Mouse (Mus musculus): ENCODE measurements around the gene Cdpf1.

Gene Cdpf1

GRCm38 (mm10) chr15:85798676-85799075 lies 12.8 kb downstream of the Cdpf1 start:
- no peaks in the 10 kb centered on the region for H3K9me3 ChIP-seq (ENCODE audit: low read length)
- TF ChIP-seq POU5F1 (IDR thresholded peaks at IDR 0.05; ENCODE audit: borderline replicate concordance, low read length) (no peak), CTCF (conservative IDR thresholded peaks at IDR 0.05; ENCODE audit: low read length) (no peak), NANOG (IDR thresholded peaks at IDR 0.05; ENCODE audit: borderline replicate concordance, low read length) (no peak)

GRCm38 (mm10) chr15:85795516-85795915 lies 16.0 kb downstream of the Cdpf1 start:
- Histone ChIP-seq H3K36me3 (ENCODE audit: insufficient read depth, low read length) (no peaks in the 10 kb centered on the region), H3K9me3 (ENCODE audit: low read length) (no peaks in the 10 kb centered on the region), H3K4me3 (replicated peaks; ENCODE audit: low read length) (no peak overlapping the region), H3K4me1 (replicated peaks; ENCODE audit: low read depth, low read length) (peaks cover 5% of the 10 kb centered on the region), H3K27me3 (ENCODE audit: insufficient read depth, low read length) (no peaks in the 10 kb centered on the region)
- TF ChIP-seq CTCF (conservative IDR thresholded peaks at IDR 0.05; ENCODE audit: low read length) (no peak), POU5F1 (IDR thresholded peaks at IDR 0.05; ENCODE audit: borderline replicate concordance, low read length) (no peak), NANOG (IDR thresholded peaks at IDR 0.05; ENCODE audit: borderline replicate concordance, low read length) (no peak)

More at GRCm38 (mm10) chr15:85798676-85799075, 12.8 kb downstream of the Cdpf1 start:
- no peaks in the 10 kb centered on the region for H3K27me3 ChIP-seq (ENCODE audit: insufficient read depth, low read length)
- peaks cover 15% of the 10 kb centered on the region for H3K4me1 ChIP-seq (replicated peaks; ENCODE audit: low read depth, low read length)
- no peaks in the 10 kb centered on the region for H3K36me3 ChIP-seq (ENCODE audit: insufficient read depth, low read length)
- H3K4me3 ChIP-seq (replicated peaks; ENCODE audit: low read length), result no peak overlapping the region

GRCm38 (mm10) chr15:85792819-85793218 lies 18.7 kb downstream of the Cdpf1 start:
- no peak overlapping the region for H3K4me3 ChIP-seq (replicated peaks; ENCODE audit: low read length)
- TF ChIP-seq NANOG (IDR thresholded peaks at IDR 0.05; ENCODE audit: borderline replicate concordance, low read length), result no peak
- no peak for TF ChIP-seq POU5F1 (IDR thresholded peaks at IDR 0.05; ENCODE audit: borderline replicate concordance, low read length)
- TF ChIP-seq CTCF (conservative IDR thresholded peaks at IDR 0.05; ENCODE audit: low read length), result no peak
- no peaks in the 10 kb centered on the region for H3K9me3 ChIP-seq (ENCODE audit: low read length)
- peaks cover 5% of the 10 kb centered on the region for H3K4me1 ChIP-seq (replicated peaks; ENCODE audit: low read depth, low read length)
- no peaks in the 10 kb centered on the region for H3K36me3 ChIP-seq (ENCODE audit: insufficient read depth, low read length)
- H3K27me3 ChIP-seq (ENCODE audit: insufficient read depth, low read length), result no peaks in the 10 kb centered on the region; the same call in 1 of the 2 replicates

- TF ChIP-seq NANOG (IDR thresholded peaks at IDR 0.05; ENCODE audit: borderline replicate concordance, low read length) (no peak), POU5F1 (IDR thresholded peaks at IDR 0.05; ENCODE audit: borderline replicate concordance, low read length) (no peak), CTCF (conservative IDR thresholded peaks at IDR 0.05; ENCODE audit: low read length) (no peak)
- H3K4me1 ChIP-seq (replicated peaks; ENCODE audit: low read depth, low read length), result peaks cover 5% of the 10 kb centered on the region
These were observed 20.0 kb downstream of the Cdpf1 start for GRCm38 (mm10) chr15:85791449-85791848.

GRCm38 (mm10) chr15:85788633-85789032 lies 22.9 kb downstream of the Cdpf1 start:
- TF ChIP-seq NANOG (IDR thresholded peaks at IDR 0.05; ENCODE audit: borderline replicate concordance, low read length), result no peak
- no peak for TF ChIP-seq CTCF (conservative IDR thresholded peaks at IDR 0.05; ENCODE audit: low read length)
- TF ChIP-seq POU5F1 (IDR thresholded peaks at IDR 0.05; ENCODE audit: borderline replicate concordance, low read length), result no peak
- peaks cover 6% of the 10 kb centered on the region for H3K27me3 ChIP-seq (ENCODE audit: insufficient read depth, low read length)

More at GRCm38 (mm10) chr15:85791449-85791848, 20.0 kb downstream of the Cdpf1 start:
- no peak overlapping the region for H3K4me3 ChIP-seq (replicated peaks; ENCODE audit: low read length)
- no peaks in the 10 kb centered on the region; the same call in 1 of the 2 replicates for H3K27me3 ChIP-seq (ENCODE audit: insufficient read depth, low read length)
- no peaks in the 10 kb centered on the region for H3K9me3 ChIP-seq (ENCODE audit: low read length)
- H3K36me3 ChIP-seq (ENCODE audit: insufficient read depth, low read length), result no peaks in the 10 kb centered on the region

GRCm38 (mm10) chr15:85788051-85788450 lies 23.4 kb downstream of the Cdpf1 start:
- H3K4me1 ChIP-seq (replicated peaks; ENCODE audit: low read depth, low read length), result no peaks in the 10 kb centered on the region
- H3K9me3 ChIP-seq (ENCODE audit: low read length), result no peaks in the 10 kb centered on the region
- TF ChIP-seq NANOG (IDR thresholded peaks at IDR 0.05; ENCODE audit: borderline replicate concordance, low read length) (no peak), POU5F1 (IDR thresholded peaks at IDR 0.05; ENCODE audit: borderline replicate concordance, low read length) (no peak), CTCF (conservative IDR thresholded peaks at IDR 0.05; ENCODE audit: low read length) (no peak)

More at GRCm38 (mm10) chr15:85788633-85789032, 22.9 kb downstream of the Cdpf1 start:
- Histone ChIP-seq H3K4me3 (replicated peaks; ENCODE audit: low read length) (no peak overlapping the region), H3K36me3 (ENCODE audit: insufficient read depth, low read length) (no peaks in the 10 kb centered on the region), H3K4me1 (replicated peaks; ENCODE audit: low read depth, low read length) (no peaks in the 10 kb centered on the region), H3K9me3 (ENCODE audit: low read length) (no peaks in the 10 kb centered on the region)

GRCm38 (mm10) chr15:85787482-85787881 lies 24.0 kb downstream of the Cdpf1 start:
- Histone ChIP-seq H3K36me3 (ENCODE audit: insufficient read depth, low read length) (no peaks in the 10 kb centered on the region), H3K4me3 (replicated peaks; ENCODE audit: low read length) (no peak overlapping the region), H3K4me1 (replicated peaks; ENCODE audit: low read depth, low read length) (no peaks in the 10 kb centered on the region), H3K9me3 (ENCODE audit: low read length) (no peaks in the 10 kb centered on the region), H3K27me3 (ENCODE audit: insufficient read depth, low read length) (peaks cover 6% of the 10 kb centered on the region)
- no peak for TF ChIP-seq POU5F1 (IDR thresholded peaks at IDR 0.05; ENCODE audit: borderline replicate concordance, low read length)
- no peak for TF ChIP-seq CTCF (conservative IDR thresholded peaks at IDR 0.05; ENCODE audit: low read length)
- TF ChIP-seq NANOG (IDR thresholded peaks at IDR 0.05; ENCODE audit: borderline replicate concordance, low read length), result no peak

More at GRCm38 (mm10) chr15:85788051-85788450, 23.4 kb downstream of the Cdpf1 start:
- Histone ChIP-seq H3K27me3 (ENCODE audit: insufficient read depth, low read length) (peaks cover 6% of the 10 kb centered on the region), H3K4me3 (replicated peaks; ENCODE audit: low read length) (no peak overlapping the region), H3K36me3 (ENCODE audit: insufficient read depth, low read length) (no peaks in the 10 kb centered on the region)

- Histone ChIP-seq H3K9me3 (ENCODE audit: low read length) (no peaks in the 10 kb centered on the region), H3K27me3 (ENCODE audit: insufficient read depth, low read length) (peaks cover 8% of the 10 kb centered on the region), H3K4me3 (replicated peaks; ENCODE audit: low read length) (no peak overlapping the region), H3K36me3 (ENCODE audit: insufficient read depth, low read length) (no peaks in the 10 kb centered on the region), H3K4me1 (replicated peaks; ENCODE audit: low read depth, low read length) (no peaks in the 10 kb centered on the region)
- TF ChIP-seq CTCF (conservative IDR thresholded peaks at IDR 0.05; ENCODE audit: low read length), result no peak
- TF ChIP-seq NANOG (IDR thresholded peaks at IDR 0.05; ENCODE audit: borderline replicate concordance, low read length), result no peak
- no peak for TF ChIP-seq POU5F1 (IDR thresholded peaks at IDR 0.05; ENCODE audit: borderline replicate concordance, low read length)
These were observed 24.8 kb downstream of the Cdpf1 start for GRCm38 (mm10) chr15:85786711-85787110.

- H3K9me3 ChIP-seq (ENCODE audit: low read length), result no peaks in the 10 kb centered on the region
- no peak overlapping the region for H3K4me3 ChIP-seq (replicated peaks; ENCODE audit: low read length)
- TF ChIP-seq POU5F1 (IDR thresholded peaks at IDR 0.05; ENCODE audit: borderline replicate concordance, low read length), result no peak
- H3K36me3 ChIP-seq (ENCODE audit: insufficient read depth, low read length), result no peaks in the 10 kb centered on the region
- no peaks in the 10 kb centered on the region for H3K4me1 ChIP-seq (replicated peaks; ENCODE audit: low read depth, low read length)
- peaks cover 8% of the 10 kb centered on the region for H3K27me3 ChIP-seq (ENCODE audit: insufficient read depth, low read length)
These were observed 27.2 kb downstream of the Cdpf1 start for GRCm38 (mm10) chr15:85784341-85784740.

Data from E14TG2a.4 (cell line).